Mouse (Mus musculus): ENCODE measurements around the gene 5730522E02Rik. TPM values are rescaled to one million over a fixed set of nuclear protein-coding genes. Genes with fewer than 3 reads are reported as not detected.

Gene 5730522E02Rik
- polyA plus RNA-seq, 1 experiment from 2014 or later: 7.3 TPM

GRCm38 (mm10) chr11:26073638-26074294 lies 136.8 kb downstream of the 5730522E02Rik start:
- Histone ChIP-seq H3K9me3 (no peaks in the 10 kb centered on the region), H3K36me3 (no peaks in the 10 kb centered on the region), H3K4me1 (replicated peaks) (no peaks in the 10 kb centered on the region), H3K27me3 (ENCODE audit: insufficient read depth, poor library complexity, severe bottlenecking) (no peaks in the 10 kb centered on the region), H3K27ac (no peak overlapping the region), H3K4me3 (no peak overlapping the region)
- peak; percentile 45 for DNase-seq (ENCODE audit: low spot score)
- WGBS: 54% methylated on average over 8 of the region's 8 CpGs

- no peak overlapping the region for H3K4me3 ChIP-seq
- no peaks in the 10 kb centered on the region for H3K9me3 ChIP-seq
- no peaks in the 10 kb centered on the region for H3K36me3 ChIP-seq
- H3K27ac ChIP-seq: no peak overlapping the region
- no peaks in the 10 kb centered on the region for H3K27me3 ChIP-seq (ENCODE audit: insufficient read depth, poor library complexity, severe bottlenecking)
- WGBS: 70% methylated on average over 4 of the region's 4 CpGs
- no peaks in the 10 kb centered on the region for H3K4me1 ChIP-seq (replicated peaks)
- no peak for DNase-seq (ENCODE audit: low spot score)
These were observed 138.5 kb downstream of the 5730522E02Rik start for GRCm38 (mm10) chr11:26072101-26072500.

GRCm38 (mm10) chr11:26063252-26063651 lies 147.3 kb downstream of the 5730522E02Rik start:
- WGBS: 41% methylated on average over 2 of the region's 2 CpGs
- Histone ChIP-seq H3K4me3 (no peak overlapping the region), H3K36me3 (no peaks in the 10 kb centered on the region), H3K27ac (no peak overlapping the region), H3K27me3 (ENCODE audit: insufficient read depth, poor library complexity, severe bottlenecking) (no peaks in the 10 kb centered on the region), H3K4me1 (replicated peaks) (0 out of 2 replicates have a peak, but pooled peaks cover 2% of the 10 kb centered on the region), H3K9me3 (no peaks in the 10 kb centered on the region)
- no peak for DNase-seq (ENCODE audit: low spot score)

- H3K27me3 ChIP-seq (ENCODE audit: insufficient read depth, poor library complexity, severe bottlenecking): no peaks in the 10 kb centered on the region
- DNase-seq (ENCODE audit: low spot score): no peak
- H3K36me3 ChIP-seq: no peaks in the 10 kb centered on the region
- no peak overlapping the region for H3K4me3 ChIP-seq
- 76% methylated on average over 8 of the region's 8 CpGs for WGBS
- 0 out of 2 replicates have a peak, but pooled peaks cover 2% of the 10 kb centered on the region for H3K4me1 ChIP-seq (replicated peaks)
- H3K9me3 ChIP-seq: no peaks in the 10 kb centered on the region
- H3K27ac ChIP-seq: no peak overlapping the region
These were observed 149.0 kb downstream of the 5730522E02Rik start for GRCm38 (mm10) chr11:26061471-26062137.

- H3K4me1 ChIP-seq (replicated peaks): no peaks in the 10 kb centered on the region
- WGBS: 75% methylated on average over 2 of the region's 2 CpGs
- H3K27me3 ChIP-seq (ENCODE audit: insufficient read depth, poor library complexity, severe bottlenecking): no peaks in the 10 kb centered on the region
- no peak overlapping the region for H3K4me3 ChIP-seq
- no peaks in the 10 kb centered on the region for H3K9me3 ChIP-seq
- DNase-seq (ENCODE audit: low spot score): no peak
- no peak overlapping the region for H3K27ac ChIP-seq
- no peaks in the 10 kb centered on the region for H3K36me3 ChIP-seq
These were observed 197.0 kb downstream of the 5730522E02Rik start for GRCm38 (mm10) chr11:26013527-26013926.

GRCm38 (mm10) chr11:26004018-26004417 lies 206.5 kb downstream of the 5730522E02Rik start:
- H3K27ac ChIP-seq: no peak overlapping the region
- WGBS: 81% methylated on average over 4 of the region's 4 CpGs
- H3K36me3 ChIP-seq: no peaks in the 10 kb centered on the region
- DNase-seq (ENCODE audit: low spot score): no peak
- no peak overlapping the region for H3K4me3 ChIP-seq
- H3K27me3 ChIP-seq (ENCODE audit: insufficient read depth, poor library complexity, severe bottlenecking): no peaks in the 10 kb centered on the region
- peaks cover 12% of the 10 kb centered on the region for H3K4me1 ChIP-seq (replicated peaks)
- no peaks in the 10 kb centered on the region for H3K9me3 ChIP-seq

GRCm38 (mm10) chr11:25999738-26000137 lies 210.8 kb downstream of the 5730522E02Rik start:
- 62% methylated on average over 5 of the region's 5 CpGs for WGBS

GRCm38 (mm10) chr11:25997469-25997868 lies 213.1 kb downstream of the 5730522E02Rik start:
- Histone ChIP-seq H3K27me3 (ENCODE audit: insufficient read depth, poor library complexity, severe bottlenecking) (no peaks in the 10 kb centered on the region), H3K27ac (no peak overlapping the region), H3K9me3 (no peaks in the 10 kb centered on the region), H3K36me3 (no peaks in the 10 kb centered on the region), H3K4me3 (no peak overlapping the region), H3K4me1 (replicated peaks) (peaks cover 15% of the 10 kb centered on the region)
- no peak for DNase-seq (ENCODE audit: low spot score)
- 87% methylated on average over 4 of the region's 4 CpGs for WGBS

More at GRCm38 (mm10) chr11:25999738-26000137, 210.8 kb downstream of the 5730522E02Rik start:
- no peak for DNase-seq (ENCODE audit: low spot score)
- H3K4me3 ChIP-seq: no peak overlapping the region
- no peaks in the 10 kb centered on the region for H3K9me3 ChIP-seq
- peaks cover 15% of the 10 kb centered on the region for H3K4me1 ChIP-seq (replicated peaks)
- H3K36me3 ChIP-seq: no peaks in the 10 kb centered on the region
- H3K27me3 ChIP-seq (ENCODE audit: insufficient read depth, poor library complexity, severe bottlenecking): no peaks in the 10 kb centered on the region
- H3K27ac ChIP-seq: no peak overlapping the region

- H3K27me3 ChIP-seq (ENCODE audit: insufficient read depth, poor library complexity, severe bottlenecking): no peaks in the 10 kb centered on the region
- no peak for DNase-seq (ENCODE audit: low spot score)
- no peaks in the 10 kb centered on the region for H3K9me3 ChIP-seq
- peaks cover 3% of the 10 kb centered on the region; the same call in 1 of the 2 replicates for H3K4me1 ChIP-seq (replicated peaks)
- H3K4me3 ChIP-seq: no peak overlapping the region
- no peaks in the 10 kb centered on the region for H3K36me3 ChIP-seq
- H3K27ac ChIP-seq: no peak overlapping the region
- WGBS: 24% methylated on average over 2 of the region's 2 CpGs
These were observed 216.4 kb downstream of the 5730522E02Rik start for GRCm38 (mm10) chr11:25994128-25994527.

GRCm38 (mm10) chr11:25992216-25992615 lies 218.3 kb downstream of the 5730522E02Rik start:
- peaks cover 3% of the 10 kb centered on the region; the same call in 1 of the 2 replicates for H3K4me1 ChIP-seq (replicated peaks)
- WGBS: 94% methylated on average over 1 of the region's 1 CpGs
- H3K9me3 ChIP-seq: no peaks in the 10 kb centered on the region
- no peaks in the 10 kb centered on the region for H3K27me3 ChIP-seq (ENCODE audit: insufficient read depth, poor library complexity, severe bottlenecking)
- H3K4me3 ChIP-seq: no peak overlapping the region
- DNase-seq (ENCODE audit: low spot score): no peak
- no peaks in the 10 kb centered on the region for H3K36me3 ChIP-seq
- H3K27ac ChIP-seq: no peak overlapping the region

GRCm38 (mm10) chr11:25978736-25979276 lies 231.8 kb downstream of the 5730522E02Rik start:
- H3K4me1 ChIP-seq (replicated peaks): no peaks in the 10 kb centered on the region
- no peak overlapping the region for H3K27ac ChIP-seq
- no peak overlapping the region for H3K4me3 ChIP-seq
- H3K27me3 ChIP-seq (ENCODE audit: insufficient read depth, poor library complexity, severe bottlenecking): no peaks in the 10 kb centered on the region
- no peaks in the 10 kb centered on the region for H3K9me3 ChIP-seq
- WGBS: 77% methylated on average over 5 of the region's 5 CpGs
- no peak for DNase-seq (ENCODE audit: low spot score)
- H3K36me3 ChIP-seq: no peaks in the 10 kb centered on the region

GRCm38 (mm10) chr11:25941504-25941903 lies 269.1 kb downstream of the 5730522E02Rik start:
- no peaks in the 10 kb centered on the region for H3K36me3 ChIP-seq
- no peak for DNase-seq (ENCODE audit: low spot score)
- H3K9me3 ChIP-seq: no peaks in the 10 kb centered on the region
- H3K27me3 ChIP-seq (ENCODE audit: insufficient read depth, poor library complexity, severe bottlenecking): no peaks in the 10 kb centered on the region
- H3K4me3 ChIP-seq: no peak overlapping the region
- WGBS: 80% methylated on average over 5 of the region's 5 CpGs
- H3K27ac ChIP-seq: no peak overlapping the region
- no peaks in the 10 kb centered on the region for H3K4me1 ChIP-seq (replicated peaks)

- Histone ChIP-seq H3K36me3 (no peaks in the 10 kb centered on the region), H3K27ac (no peak overlapping the region), H3K4me1 (replicated peaks) (no peaks in the 10 kb centered on the region), H3K9me3 (no peaks in the 10 kb centered on the region), H3K27me3 (ENCODE audit: insufficient read depth, poor library complexity, severe bottlenecking) (no peaks in the 10 kb centered on the region), H3K4me3 (no peak overlapping the region)
- no peak for DNase-seq (ENCODE audit: low spot score)
- 85% methylated on average over 4 of the region's 4 CpGs for WGBS
These were observed 269.8 kb downstream of the 5730522E02Rik start for GRCm38 (mm10) chr11:25940716-25941294.
